Mouse (Mus musculus): Measurements from ENCODE around the gene Sdc3.
A peak's percentile ranks its signal among the peaks of the same experiment; 100 is the strongest.

The Sdc3 gene

DNA sequence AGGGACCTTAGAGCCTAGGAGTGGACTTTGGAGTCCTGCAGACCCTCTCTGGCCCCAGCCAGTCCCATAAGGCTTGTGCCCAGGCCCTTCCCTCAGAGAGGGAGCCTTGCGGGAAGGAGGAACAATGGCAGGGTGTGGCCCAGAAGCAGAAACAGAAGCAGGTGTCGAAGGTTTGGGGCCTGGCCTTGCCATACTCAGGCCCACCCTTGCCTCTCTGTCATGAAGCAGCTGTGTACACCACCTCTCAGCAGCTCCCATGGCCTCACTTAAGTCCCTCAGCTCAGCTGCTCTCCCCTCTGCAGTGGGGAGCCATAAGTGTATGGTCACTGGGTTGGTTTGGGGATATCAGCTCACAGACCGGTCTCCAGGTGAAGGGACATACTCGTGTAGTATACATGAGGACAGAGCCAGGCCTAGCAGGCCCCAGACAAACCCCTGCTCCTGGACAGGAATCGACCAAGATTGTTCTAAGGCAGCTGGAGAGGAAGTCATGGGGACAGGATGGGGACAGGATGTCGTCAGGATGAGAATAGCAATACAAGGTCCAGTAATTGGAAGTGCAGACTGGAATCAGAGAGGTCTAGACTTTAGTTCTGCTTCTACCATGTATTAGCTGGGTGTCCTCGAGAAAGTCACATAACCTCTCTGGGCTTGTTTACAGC is 28.4 kb downstream of the Sdc3 start:
- no peak for DNase-seq (ENCODE audit: low read depth, low spot score)

GRCm38 (mm10) chr4:130828851-130829673 is 36.7 kb downstream of the Sdc3 start:
- DNase-seq (ENCODE audit: low read depth, low spot score): peak; percentile 67

DNA sequence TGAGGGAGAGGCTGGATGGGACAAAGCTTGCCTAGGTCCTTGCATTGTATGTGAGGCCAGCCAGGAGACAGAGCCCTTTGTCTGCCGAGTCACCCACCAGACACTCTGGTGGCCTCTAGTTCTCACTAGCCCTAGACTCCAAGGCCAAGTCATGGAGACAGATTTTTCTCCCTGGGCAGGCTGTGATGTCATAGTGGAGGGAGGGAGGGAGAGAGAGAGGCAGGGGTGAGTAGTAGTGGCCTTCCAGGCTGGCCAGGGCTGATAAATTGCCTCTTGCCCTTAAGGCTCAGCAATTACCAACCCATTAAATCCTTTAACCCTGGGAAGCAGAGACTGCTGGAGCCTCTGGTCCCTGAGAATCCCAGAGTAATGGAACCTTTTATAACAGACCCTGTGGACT is 41.8 kb downstream of the Sdc3 start:
- no peak for DNase-seq (ENCODE audit: low read depth, low spot score)

DNA sequence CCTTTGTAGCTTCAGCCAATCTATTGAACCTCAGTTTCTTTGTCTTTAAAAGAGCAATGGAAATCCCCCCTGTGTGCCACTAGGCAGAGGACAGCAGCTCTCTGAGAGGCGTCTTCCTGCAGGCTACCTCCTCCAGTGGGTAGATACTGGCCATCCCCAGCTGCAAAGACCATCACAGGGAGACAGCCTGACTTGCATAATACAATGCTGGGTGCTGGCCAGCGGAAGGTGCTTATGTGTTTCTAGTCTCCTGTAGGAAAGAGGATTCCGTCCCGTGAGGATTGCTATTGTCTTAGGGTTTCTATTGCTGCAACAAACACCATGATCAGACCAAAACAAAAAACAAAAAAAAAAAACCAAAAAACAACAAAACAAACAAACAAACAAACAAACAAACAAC is 43.2 kb downstream of the Sdc3 start:
- no peak for DNase-seq (ENCODE audit: low read depth, low spot score)

DNA sequence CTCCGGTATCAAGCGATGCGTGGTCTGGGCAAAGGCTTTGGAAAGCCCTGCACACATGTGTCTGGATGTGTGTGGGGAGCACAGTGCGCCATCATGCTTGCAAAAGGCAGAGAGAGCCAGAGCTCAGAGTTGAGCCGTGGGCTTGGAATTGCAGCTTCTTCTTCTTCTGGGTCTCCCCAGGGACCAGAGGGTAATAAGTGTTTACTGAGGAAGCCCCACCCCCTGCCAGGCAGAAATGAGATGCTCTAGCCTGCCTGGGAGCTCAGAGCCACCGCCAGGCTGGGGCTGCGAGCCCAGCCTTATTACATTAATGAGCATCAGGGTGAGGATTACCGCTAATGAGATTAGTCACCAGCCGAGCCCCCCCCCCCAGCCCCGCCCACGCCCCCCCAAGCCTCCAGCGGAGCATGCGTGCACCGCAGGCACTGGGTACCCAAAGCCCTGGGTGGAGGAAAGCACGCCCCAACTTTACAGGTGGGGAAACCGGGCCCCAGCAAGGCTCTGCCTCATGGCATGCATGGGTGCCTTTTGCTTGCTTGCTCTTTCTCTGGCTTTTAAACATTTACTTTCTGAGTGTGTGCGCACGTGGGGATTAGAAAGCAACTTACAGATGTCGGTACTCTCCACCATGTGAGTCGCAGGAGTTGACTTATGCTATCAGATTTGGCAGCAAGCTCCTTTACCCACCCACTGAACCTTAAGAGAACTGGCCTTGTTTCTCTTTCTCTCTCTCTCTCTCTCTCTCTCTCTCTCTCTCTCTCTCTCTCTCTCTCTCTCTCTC is 44.1 kb downstream of the Sdc3 start:
- peak; percentile 48 for DNase-seq (ENCODE audit: low read depth, low spot score)

GRCm38 (mm10) chr4:130838585-130838984 is 46.2 kb downstream of the Sdc3 start:
- peak; percentile 50 for DNase-seq (ENCODE audit: low read depth, low spot score)

DNA sequence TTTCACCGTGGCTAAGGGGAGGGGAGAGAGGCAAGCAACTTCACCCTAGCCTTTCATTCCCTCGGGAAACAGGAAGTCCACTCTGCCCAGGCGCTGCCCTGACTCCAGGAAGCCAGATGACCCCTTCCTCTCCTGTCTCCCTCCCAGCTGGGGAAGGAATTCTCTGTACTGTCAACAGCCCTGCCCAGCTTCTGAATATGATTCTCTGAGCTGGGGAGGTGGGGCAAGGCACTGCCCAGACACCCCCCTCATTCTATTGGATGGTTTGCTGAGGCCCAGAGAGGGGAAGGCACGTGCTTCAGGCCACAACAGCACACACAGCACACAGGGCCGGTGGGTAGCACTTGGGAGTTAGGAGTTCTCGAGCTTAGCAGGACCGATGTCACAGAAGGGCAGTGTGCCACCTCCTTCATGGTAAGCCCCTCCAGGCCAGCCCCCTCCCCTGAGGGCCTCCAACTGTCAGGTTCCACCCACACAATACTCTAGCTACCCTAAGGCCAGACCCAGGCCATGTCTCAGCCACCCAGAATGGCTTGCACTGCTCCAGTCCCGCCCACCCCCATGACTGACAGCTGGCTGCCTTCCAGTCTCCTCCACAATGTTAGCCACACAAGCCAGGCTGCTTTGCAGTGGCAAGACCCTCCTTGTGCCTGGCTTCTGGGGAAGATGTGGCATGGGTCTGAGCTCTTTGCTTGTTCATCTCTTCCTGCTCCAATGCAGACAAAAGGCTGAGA is 48.9 kb downstream of the Sdc3 start:
- DNase-seq (ENCODE audit: low read depth, low spot score): no peak

- no peak for DNase-seq (ENCODE audit: low read depth, low spot score)
Observed at GRCm38 (mm10) chr4:130848814-130849213, 56.5 kb downstream of the Sdc3 start.

DNA sequence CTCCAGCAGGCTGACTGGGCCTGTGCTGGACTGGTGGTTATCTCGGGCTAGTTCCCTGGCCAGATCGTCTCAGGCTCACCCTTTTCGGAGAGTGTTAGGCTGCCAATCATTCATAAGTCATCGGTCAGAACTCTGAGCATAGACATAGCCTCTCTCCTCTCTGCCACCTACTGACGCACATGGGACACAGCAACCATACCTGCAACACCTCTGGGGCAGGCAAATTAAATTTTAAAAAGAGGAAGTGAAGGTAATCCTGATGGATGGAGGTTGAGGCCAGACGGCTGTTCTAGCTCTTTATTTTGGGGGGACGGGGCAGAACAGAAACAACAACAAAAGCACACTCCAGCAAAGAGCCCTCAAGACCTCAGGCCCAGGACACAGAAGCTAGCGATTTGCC is 65.3 kb downstream of the Sdc3 start:
- DNase-seq (ENCODE audit: low read depth, low spot score): no peak

GRCm38 (mm10) chr4:130858880-130859279 is 66.5 kb downstream of the Sdc3 start:
- no peak for DNase-seq (ENCODE audit: low read depth, low spot score)

DNA sequence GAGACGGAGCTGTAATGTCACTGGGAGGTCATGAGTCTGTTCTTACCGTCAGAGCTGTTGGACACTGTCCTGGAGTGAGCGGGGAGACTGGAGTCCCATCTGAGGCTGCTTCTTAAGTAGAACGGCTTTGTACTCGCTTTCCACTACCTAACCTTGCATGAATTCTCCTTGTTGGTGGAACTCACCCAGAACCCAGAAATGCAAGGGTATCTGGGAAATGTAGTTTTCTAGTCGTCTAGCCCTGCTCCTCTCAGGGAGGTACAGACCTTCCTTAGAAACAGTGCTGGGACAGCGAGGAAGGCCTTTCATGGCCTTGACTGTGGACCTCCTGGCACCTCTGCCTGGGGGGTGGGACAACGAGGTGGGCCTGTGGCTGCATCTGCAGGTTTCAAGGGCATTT is 67.1 kb downstream of the Sdc3 start:
- peak; percentile 41 for DNase-seq (ENCODE audit: low read depth, low spot score)

- DNase-seq (ENCODE audit: low read depth, low spot score): no peak
Observed at GRCm38 (mm10) chr4:130860902-130861652, 68.7 kb downstream of the Sdc3 start.

- peak; percentile 98 for DNase-seq (ENCODE audit: low read depth, low spot score)
Observed at GRCm38 (mm10) chr4:130861653-130862208, 69.4 kb downstream of the Sdc3 start.

DNA sequence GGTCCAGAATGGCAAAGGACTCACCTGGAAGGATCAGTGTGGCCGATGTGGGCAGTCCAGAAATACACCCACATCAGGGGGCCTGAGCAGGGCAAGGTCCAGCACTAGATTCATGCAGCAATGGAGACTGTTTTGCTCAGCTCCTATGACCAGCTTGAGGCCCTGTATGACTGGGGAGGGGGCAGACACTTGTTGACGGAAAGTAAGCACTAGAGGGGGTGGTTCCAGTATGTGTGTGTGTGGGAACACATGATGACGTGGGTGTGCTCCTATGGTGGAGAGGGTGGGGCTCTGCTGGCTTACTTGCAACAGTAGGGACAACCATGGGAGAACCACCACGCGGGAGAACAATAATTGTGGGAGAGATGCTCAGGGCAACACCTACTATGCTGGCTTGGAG is 70.2 kb downstream of the Sdc3 start:
- no peak for DNase-seq (ENCODE audit: low read depth, low spot score)

DNA sequence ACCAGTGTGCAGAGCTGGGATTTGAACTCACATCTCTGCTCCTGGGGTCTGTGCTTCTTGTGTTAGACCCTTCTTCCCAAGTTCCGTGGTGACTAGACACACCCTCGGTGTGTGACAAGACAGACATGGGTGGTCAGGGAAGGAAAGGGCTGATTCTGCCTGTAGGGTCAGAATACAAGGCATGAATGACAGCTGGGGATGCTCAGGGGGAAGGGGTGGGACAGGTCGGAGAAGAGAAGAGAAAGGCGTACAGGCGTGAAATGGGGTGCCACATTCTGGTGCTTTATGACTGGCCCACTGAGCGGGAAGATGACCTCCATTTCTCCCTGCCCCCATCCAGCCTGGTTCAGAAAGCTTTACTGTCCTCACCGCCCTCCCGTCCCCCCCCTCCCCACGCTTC is 73.1 kb downstream of the Sdc3 start:
- no peak for DNase-seq (ENCODE audit: low read depth, low spot score)

- peak; percentile 90 for DNase-seq (ENCODE audit: low read depth, low spot score)
Observed at GRCm38 (mm10) chr4:130865901-130866371, 73.6 kb downstream of the Sdc3 start.

- no peak for DNase-seq (ENCODE audit: low read depth, low spot score)
Observed at GRCm38 (mm10) chr4:130867940-130868339, 75.6 kb downstream of the Sdc3 start.

- DNase-seq (ENCODE audit: low read depth, low spot score): peak; percentile 44
Observed at GRCm38 (mm10) chr4:130868803-130869202, 76.5 kb downstream of the Sdc3 start.

DNA sequence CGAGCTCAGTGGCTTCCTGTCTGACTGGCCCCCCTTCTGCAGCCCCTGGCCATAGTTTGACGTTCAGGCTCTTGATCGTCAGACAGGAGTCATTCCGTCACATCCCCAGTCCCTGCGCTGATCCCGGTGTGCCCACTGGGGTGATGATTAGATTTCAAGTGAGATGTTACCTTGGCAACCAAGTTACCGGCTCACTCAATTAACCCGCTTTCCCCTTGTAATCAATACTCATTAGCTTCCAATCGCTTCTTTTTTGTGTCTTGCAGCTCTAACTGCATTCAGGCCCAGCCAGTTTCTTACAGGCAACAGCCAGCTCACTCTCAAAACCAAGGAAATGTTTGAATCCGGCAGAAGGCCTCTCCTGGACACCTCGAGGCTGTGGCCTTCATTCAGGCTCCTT is 80.1 kb downstream of the Sdc3 start:
- DNase-seq (ENCODE audit: low read depth, low spot score): no peak

DNA sequence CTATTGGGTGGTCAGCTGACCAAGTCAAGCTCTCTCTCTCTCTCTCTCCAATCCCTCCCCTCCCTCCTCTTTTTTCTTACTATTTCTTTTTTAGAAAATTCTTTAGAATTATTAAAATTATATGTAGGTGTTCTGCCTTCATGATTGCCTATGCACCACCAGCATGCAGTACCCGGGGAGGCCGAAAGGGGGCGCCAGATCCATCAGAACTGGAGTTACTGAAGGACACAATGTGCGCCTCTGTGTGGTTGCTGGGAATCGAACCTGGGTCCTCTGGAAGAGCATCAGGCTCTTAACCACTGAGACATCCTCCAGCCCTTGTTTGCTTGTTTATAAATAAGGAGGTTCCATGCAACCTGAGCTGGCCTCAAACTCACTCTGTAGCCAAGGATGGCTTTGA is 81.1 kb downstream of the Sdc3 start:
- DNase-seq (ENCODE audit: low read depth, low spot score): no peak

GRCm38 (mm10) chr4:130874601-130875000 is 82.3 kb downstream of the Sdc3 start:
- peak; percentile 83 for DNase-seq (ENCODE audit: low read depth, low spot score)

All from brain, adult 2 months (tissue).